Mouse (Mus musculus): ENCODE results near the gene Fgfr4. TPM values are rescaled to one million over a fixed set of nuclear protein-coding genes. Genes with fewer than 3 reads are reported as not detected.

Fgfr4 gene
- polyA plus RNA-seq, 1 experiment from 2014 or later, result 2.0 TPM

DNA sequence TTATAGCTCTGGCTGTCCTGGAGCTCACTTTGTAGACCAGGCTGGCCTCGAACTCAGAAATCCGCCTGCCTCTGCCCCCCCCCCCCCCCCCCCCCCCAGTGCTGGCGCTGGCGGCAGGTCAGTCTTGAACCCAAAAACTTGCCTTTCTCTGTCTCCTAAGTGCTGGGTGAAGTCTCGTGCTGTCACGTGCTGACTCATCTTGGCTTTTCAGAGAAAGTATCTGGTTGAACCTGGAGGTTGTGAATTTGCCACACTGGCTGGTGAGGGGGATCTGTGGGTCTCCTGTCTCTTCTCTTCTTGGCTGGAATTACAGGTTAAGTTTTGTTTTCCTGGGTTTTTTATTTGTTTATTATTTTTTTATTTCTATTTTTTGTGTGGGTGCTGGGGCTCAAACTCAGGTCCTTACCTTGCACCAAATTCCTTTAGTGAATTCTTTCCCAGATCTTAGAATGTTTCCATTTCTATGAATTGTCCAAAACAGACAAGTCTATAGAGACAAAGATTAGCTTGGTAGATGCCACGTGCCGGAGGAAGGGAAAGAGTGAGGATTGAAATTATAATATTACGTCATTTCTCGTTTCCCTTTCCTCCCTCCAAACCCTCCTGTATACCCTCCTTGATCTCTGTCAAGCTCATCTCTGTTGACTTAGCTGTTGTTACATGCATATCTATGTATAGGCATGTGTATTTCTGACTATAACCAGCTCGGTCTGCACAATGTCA is 52.4 kb downstream of the Fgfr4 start:
- no peaks in the 10 kb centered on the region for H3K9me3 ChIP-seq
- WGBS, result 85% methylated on average over 6 of the region's 11 CpGs

DNA sequence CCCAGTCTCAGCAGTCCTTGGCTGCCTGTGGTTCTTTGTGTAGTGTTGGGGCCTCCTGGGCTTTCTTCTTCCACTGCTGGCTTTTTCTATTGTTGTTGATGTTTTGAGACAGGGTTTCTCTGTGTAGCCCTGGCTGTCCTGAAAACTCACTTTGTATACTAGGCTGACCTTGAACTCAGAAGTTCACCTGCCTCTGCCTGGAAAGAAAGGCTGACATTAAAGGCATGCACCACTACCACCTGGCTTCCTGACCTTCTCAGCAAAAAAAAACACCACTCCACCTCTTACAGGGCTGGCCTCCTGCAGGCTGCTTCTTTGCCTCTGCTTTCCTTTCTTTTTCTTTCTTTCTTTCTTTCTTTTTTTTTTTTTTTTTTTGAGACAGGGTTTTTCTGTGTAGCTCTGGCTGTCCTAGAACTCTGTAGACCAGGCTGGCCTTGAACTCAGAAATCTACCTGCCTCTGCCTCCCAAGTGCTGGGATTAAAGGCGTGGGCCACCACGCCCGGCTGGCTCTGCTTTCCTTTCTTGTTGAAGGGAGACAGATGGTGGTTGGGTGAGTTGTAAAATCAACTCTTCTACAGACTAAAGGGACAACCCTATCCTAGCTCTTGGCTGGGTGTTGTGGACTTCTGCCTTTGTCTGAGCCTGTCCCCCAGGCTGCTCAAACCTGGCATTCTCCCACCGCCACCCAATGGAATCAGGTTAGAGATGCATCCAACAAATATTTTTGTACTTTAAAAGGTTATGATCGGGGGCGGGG is 53.2 kb downstream of the Fgfr4 start:
- H3K4me3 ChIP-seq, result no peak overlapping the region
- H3K4me1 ChIP-seq (replicated peaks), result peaks cover 13% of the 10 kb centered on the region
- H3K27me3 ChIP-seq, result no peaks in the 10 kb centered on the region
- H3K4me2 ChIP-seq, result no peak overlapping the region
- no peak overlapping the region for H3K9ac ChIP-seq
- H3K27ac ChIP-seq, result no peak overlapping the region
- H3K9me3 ChIP-seq, result no peaks in the 10 kb centered on the region
- no peak for ATAC-seq (ENCODE audit: low FRiP score)
- WGBS, result 92% methylated on average over 6 of the region's 6 CpGs
- H3K36me3 ChIP-seq, result no peaks in the 10 kb centered on the region

More for the DNA sequence above, 52.4 kb downstream of the Fgfr4 start:
- Histone ChIP-seq H3K27ac (no peak overlapping the region), H3K9ac (no peak overlapping the region), H3K27me3 (no peaks in the 10 kb centered on the region), H3K4me3 (no peak overlapping the region), H3K4me2 (no peak overlapping the region), H3K4me1 (replicated peaks) (peaks cover 5% of the 10 kb centered on the region; the same call in 1 of the 2 replicates), H3K36me3 (no peaks in the 10 kb centered on the region)
- ATAC-seq (ENCODE audit: low FRiP score), result no peak

DNA sequence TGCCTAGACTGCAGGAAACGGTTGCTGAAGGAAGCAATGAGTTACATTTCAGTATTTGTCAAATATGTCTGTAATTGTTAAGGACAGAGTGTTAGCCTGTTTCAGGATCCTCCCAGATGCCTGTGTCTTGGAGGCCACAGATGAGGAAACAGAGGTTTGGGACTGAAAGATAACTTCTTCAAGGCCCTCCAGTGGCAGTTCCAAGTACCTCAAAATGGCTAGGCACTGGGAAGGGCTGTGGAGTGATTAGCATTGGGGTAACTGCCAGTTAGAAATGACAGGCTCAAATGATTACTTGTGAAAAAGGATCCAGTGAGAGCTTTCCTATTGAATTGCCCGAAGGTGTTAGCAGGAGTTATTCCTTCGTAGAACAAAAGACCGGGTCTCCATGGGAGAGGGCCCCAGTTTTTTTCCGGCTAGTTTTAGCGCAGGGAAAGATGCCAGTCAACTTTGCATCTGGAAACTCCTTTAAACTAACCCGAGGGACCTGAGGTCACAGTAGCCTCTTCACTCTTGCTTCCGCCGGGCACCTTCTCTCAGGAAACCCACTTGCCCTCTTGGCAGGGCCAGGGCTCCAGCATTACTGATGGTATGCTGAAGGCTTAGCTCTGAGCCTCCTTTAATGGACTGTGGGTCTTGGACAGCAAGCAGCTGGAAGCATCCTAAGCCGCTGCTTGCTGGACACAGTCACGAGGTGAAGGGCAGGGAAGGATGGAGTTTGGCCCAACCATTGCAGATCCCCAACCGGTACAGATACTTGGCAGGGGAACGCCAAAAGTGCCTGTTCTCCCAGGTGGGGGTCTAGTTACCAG is 56.6 kb downstream of the Fgfr4 start:
- H3K9ac ChIP-seq, result no peak overlapping the region

DNA sequence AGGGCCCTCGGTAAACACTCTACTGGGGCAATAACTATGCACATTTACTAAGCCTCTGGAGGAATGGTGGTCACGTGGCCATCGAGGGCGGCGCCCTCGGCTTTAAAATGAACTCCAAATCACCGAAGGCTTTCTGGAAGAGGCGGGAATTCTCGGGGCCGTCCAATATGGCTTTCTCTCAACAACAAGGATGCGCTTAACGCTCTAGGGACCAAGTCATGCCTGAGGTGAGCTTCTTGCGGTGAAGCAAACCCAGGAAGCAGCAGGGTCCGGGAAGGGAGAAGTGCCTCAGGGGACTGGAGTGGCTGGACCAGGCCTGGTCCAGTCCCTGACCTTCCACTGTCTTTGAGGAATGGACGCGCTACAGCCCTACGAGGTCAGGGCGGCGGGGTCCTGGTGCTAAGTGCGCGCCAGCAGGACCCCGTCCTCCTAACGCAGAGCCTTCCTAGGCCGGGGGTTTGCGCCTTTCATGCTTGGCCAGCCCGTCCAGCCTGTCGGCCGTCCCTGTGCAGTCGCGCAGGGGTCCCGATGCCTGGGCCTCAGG is 57.3 kb downstream of the Fgfr4 start, which contains the start of gene Nsd1:
Gene Nsd1 (plus strand): TSS at position 134 of the 544 bp plus-strand sequence.
- 15% methylated on average over 31 of the region's 31 CpGs for WGBS
- ATAC-seq (ENCODE audit: low FRiP score), result peak; percentile 8; the same call in 1 of the 2 replicates
- no peaks in the 10 kb centered on the region for H3K9me3 ChIP-seq

More for the DNA sequence above, 56.6 kb downstream of the Fgfr4 start:
- no peaks in the 10 kb centered on the region for H3K27me3 ChIP-seq
- H3K4me1 ChIP-seq (replicated peaks), result peaks cover 33% of the 10 kb centered on the region
- H3K9me3 ChIP-seq, result no peaks in the 10 kb centered on the region
- 0 out of 2 replicates have a peak overlapping the region, but pooled peaks have one; percentile 83 for H3K4me2 ChIP-seq
- ATAC-seq (ENCODE audit: low FRiP score), result no peak
- no peak overlapping the region for H3K4me3 ChIP-seq
- peak overlapping the region; percentile 18 for H3K27ac ChIP-seq
- WGBS, result 61% methylated on average over 13 of the region's 13 CpGs
- no peaks in the 10 kb centered on the region; the same call in 1 of the 2 replicates for H3K36me3 ChIP-seq

DNA sequence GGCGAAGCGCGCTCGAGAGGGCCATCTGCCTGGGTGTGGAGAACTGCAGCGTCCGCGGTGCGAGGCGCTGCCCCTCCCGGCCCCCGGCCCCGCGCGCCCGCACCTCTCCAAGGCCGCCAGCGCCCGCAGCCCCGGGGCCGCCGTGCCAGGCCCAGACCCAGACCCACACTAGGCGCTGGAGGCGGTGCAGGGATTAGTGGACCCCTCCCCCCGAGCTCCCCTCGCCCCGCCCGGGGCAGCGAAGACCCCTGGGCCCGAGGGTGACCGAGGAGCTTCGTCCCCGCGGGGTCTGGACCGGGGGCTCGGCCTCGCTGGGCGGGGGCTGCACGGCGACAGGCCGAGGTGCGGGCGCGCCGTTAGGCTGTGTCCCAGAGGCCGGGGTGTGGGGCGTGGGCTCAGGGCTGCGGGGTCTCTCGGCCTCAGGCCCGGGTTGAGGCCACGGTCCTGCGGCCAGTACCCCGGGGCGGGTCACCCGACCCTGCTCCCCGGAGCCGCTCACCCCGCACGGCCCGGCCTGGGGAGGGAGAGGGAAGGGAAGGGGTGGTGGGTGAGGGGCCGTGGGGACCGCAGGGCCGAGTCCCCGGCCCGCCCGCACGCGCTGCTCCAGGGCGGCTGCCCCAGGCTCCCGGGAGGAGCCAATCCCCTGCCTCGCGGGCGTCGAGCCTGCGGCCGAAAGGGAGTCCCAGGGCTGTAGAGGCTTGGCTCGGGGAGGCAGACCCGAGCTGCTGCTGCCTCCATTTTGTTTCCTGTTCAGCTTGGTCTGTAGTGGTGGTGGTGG is 57.9 kb downstream of the Fgfr4 start:
- H3K9me3 ChIP-seq, result no peaks in the 10 kb centered on the region

More for the DNA sequence above, 57.3 kb downstream of the Fgfr4 start, which contains the start of gene Nsd1:
- H3K36me3 ChIP-seq, result no peaks in the 10 kb centered on the region; the same call in 1 of the 2 replicates
- peak within 1 kb of the TSS; percentile 83 for H3K4me2 ChIP-seq
- peak within 1 kb of the TSS; percentile 97 for H3K9ac ChIP-seq
- H3K27me3 ChIP-seq, result no peaks in the 10 kb centered on the region
- H3K27ac ChIP-seq, result peak within 1 kb of the TSS; percentile 98
- H3K4me1 ChIP-seq (replicated peaks), result peaks cover 40% of the 10 kb centered on the region
- H3K4me3 ChIP-seq, result peak within 1 kb of the TSS; percentile 82

DNA sequence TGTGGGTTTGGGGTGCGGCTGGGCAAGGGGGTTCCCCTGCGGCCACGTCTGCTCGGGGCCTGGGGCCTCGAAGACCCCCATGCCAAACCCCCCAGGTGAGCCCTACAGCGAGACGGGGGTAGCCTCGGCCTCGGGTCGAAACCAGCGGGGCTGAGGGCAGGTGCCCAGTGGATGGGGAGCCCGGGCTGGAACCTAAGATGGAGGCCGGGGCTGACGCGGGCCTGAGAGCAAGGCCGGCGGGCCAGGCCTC is 58.5 kb downstream of the Fgfr4 start:
- peak overlapping the region; percentile 82 for H3K4me3 ChIP-seq
- peak overlapping the region; percentile 83 for H3K4me2 ChIP-seq
- H3K9ac ChIP-seq, result peak overlapping the region; percentile 97
- no peaks in the 10 kb centered on the region; the same call in 1 of the 2 replicates for H3K36me3 ChIP-seq
- no peak; the same call in 1 of the 2 replicates for ATAC-seq (ENCODE audit: low FRiP score)
- WGBS, result under 1% methylated on average over 15 of the region's 17 CpGs
- no peaks in the 10 kb centered on the region for H3K9me3 ChIP-seq
- H3K4me1 ChIP-seq (replicated peaks), result peaks cover 49% of the 10 kb centered on the region
- peak overlapping the region; percentile 98 for H3K27ac ChIP-seq
- no peaks in the 10 kb centered on the region for H3K27me3 ChIP-seq

More for the DNA sequence above, 57.9 kb downstream of the Fgfr4 start:
- H3K36me3 ChIP-seq, result no peaks in the 10 kb centered on the region; the same call in 1 of the 2 replicates
- H3K4me1 ChIP-seq (replicated peaks), result peaks cover 44% of the 10 kb centered on the region
- peak overlapping the region; percentile 82 for H3K4me3 ChIP-seq
- 1% methylated on average over 70 of the region's 77 CpGs for WGBS
- H3K27ac ChIP-seq, result peak overlapping the region; percentile 98
- peak overlapping the region; percentile 83 for H3K4me2 ChIP-seq
- ATAC-seq (ENCODE audit: low FRiP score), result peak; percentile 58
- H3K9ac ChIP-seq, result peak overlapping the region; percentile 97
- no peaks in the 10 kb centered on the region for H3K27me3 ChIP-seq

DNA sequence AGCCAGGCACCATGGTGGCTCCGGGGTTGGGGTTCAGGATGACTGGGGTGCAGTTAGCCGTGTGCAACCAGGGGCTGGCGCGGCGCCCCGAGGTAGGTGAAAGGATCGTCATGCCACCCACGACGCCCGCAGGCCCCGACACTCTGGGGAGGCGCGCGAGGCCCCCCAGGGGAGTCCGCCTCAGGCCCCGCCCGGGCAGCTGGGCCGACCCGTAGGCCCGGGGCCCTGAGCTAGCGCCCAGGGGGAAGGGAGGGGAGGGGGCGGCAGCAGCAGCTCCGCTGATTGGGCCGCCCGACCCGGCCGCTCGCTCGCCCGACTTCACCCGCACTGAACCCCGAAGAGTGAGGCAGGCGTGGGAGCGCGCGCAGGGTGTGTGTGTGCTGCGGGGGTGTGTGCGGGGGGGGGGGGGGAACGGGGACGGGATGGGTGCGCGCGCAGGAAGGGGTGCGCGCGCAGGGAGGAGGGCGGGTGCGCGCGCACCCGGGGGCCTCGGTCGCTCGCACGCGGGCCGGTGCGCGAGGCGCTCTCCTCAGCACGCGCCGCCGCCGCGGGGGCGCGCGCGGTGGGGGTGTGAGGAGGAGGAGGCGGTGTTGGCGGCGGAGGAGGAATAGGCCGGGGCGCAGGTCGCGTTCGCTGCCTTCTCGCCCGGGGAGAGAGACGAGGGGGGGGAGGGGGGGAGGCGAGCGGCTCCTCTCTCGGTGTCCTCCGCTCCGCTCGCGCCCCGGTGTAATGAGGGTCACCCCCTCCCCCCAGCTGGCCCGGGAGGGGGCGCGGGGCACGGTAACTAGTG is 59.0 kb downstream of the Fgfr4 start:
- WGBS, result under 1% methylated on average over 68 of the region's 93 CpGs
- Histone ChIP-seq H3K4me3 (peak overlapping the region; percentile 82), H3K4me1 (replicated peaks) (peaks cover 54% of the 10 kb centered on the region)

DNA sequence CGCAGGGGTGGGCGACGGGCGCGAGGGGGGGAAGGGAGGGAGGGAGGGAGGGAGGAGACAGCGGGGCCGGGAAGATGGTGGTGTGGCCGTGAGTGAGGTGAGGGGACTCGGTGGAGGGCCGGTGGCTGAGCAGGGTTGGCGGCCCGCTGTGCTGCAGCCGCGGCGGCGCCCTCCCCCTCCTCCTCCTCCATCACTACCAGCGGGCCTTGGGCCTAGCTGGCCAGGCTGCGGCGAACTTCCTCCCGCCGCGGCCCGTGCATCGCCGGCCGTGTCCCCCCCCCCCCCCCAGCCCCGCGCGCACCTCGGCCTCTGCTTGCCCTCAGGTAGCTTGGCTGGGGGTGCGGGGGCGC is 59.5 kb downstream of the Fgfr4 start:
- H3K9me3 ChIP-seq, result no peaks in the 10 kb centered on the region
- peak overlapping the region; percentile 83 for H3K4me2 ChIP-seq
- H3K4me1 ChIP-seq (replicated peaks), result peaks cover 60% of the 10 kb centered on the region
- 0% methylated on average over 13 of the region's 32 CpGs for WGBS
- peak overlapping the region; percentile 98 for H3K27ac ChIP-seq
- peak overlapping the region; percentile 97 for H3K9ac ChIP-seq
- peaks cover 6% of the 10 kb centered on the region for H3K36me3 ChIP-seq
- H3K27me3 ChIP-seq, result no peaks in the 10 kb centered on the region
- peak; percentile 60 for ATAC-seq (ENCODE audit: low FRiP score)
- H3K4me3 ChIP-seq, result peak overlapping the region; percentile 82

More for the DNA sequence above, 59.0 kb downstream of the Fgfr4 start:
- Histone ChIP-seq H3K27me3 (no peaks in the 10 kb centered on the region), H3K9me3 (no peaks in the 10 kb centered on the region), H3K27ac (peak overlapping the region; percentile 98), H3K36me3 (peaks cover 2% of the 10 kb centered on the region), H3K4me2 (peak overlapping the region; percentile 83), H3K9ac (peak overlapping the region; percentile 97)
- ATAC-seq (ENCODE audit: low FRiP score), result peak; percentile 78

DNA sequence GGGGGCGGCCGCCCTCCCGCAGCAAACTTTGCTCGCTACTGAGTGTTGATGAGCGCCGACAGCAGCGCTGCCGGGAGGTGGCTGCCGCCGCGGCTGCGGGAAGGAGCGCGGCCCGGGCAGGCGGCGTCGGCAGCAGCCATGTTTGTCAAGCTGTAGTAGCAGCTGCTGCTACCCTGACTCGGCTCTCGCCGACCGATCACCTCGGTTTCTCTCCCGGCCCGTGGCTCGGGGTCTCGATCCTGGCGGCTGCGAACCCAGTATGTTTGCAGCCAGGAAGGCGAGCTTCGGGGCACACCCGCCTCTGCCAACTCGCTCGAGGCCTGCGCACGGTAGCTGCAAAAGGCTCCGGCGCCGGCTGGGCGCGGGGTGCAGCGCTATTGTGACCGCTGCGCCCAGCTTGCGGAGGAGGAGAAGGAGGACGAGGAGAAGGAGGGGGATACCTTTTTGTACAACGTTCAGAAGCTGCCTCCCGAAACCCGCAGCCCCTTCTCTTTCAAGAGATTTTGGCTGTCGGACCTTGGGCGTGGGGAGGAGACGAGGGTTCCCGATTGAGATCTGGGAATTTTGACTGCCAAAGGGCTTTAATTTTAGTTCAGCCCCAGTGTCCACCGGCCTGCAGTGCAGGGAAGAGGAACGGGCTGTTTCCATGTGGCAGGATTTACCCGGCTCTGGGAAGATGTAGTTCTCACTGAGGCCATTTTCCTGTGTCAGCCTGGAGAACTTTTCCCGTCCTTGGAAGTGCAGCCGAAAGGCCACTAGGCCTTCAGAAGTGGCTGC is 60.1 kb downstream of the Fgfr4 start:
- Histone ChIP-seq H3K27ac (peak overlapping the region; percentile 98), H3K9me3 (no peaks in the 10 kb centered on the region), H3K4me3 (peak overlapping the region; percentile 82), H3K9ac (peak overlapping the region; percentile 97), H3K4me1 (replicated peaks) (peaks cover 64% of the 10 kb centered on the region), H3K4me2 (peak overlapping the region; percentile 83), H3K27me3 (no peaks in the 10 kb centered on the region), H3K36me3 (peaks cover 9% of the 10 kb centered on the region)
- under 1% methylated on average over 53 of the region's 58 CpGs for whole genome bisulfite sequencing
- peak; percentile 19; the same call in 1 of the 2 replicates for ATAC-seq (ENCODE audit: low FRiP score)

DNA sequence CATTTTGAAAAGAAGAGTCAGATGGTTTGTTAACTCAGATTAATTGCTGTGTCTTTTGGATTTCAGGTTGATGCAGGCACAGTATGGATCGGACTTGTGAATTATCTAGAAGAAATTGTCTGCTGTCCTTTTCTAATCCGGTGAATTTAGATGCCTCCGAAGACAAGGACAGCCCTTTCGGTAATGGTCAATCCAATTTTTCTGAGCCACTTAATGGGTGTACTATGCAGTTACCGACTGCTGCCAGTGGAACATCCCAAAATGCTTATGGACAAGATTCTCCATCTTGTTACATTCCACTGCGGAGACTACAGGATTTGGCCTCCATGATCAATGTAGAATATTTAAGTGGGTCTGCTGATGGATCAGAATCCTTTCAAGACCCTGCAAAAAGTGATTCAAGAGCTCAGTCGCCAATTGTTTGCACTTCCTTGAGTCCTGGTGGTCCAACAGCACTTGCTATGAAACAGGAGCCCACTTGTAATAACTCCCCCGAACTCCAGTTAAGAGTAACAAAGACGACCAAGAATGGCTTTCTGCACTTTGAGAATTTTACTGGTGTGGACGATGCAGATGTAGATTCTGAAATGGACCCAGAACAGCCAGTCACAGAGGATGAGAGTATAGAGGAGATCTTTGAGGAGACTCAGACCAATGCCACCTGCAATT is 60.8 kb downstream of the Fgfr4 start:
- H3K4me3 ChIP-seq, result peak overlapping the region; percentile 82
- H3K9me3 ChIP-seq, result no peaks in the 10 kb centered on the region
- H3K9ac ChIP-seq, result peak overlapping the region; percentile 97
- peak overlapping the region; percentile 98 for H3K27ac ChIP-seq
- H3K27me3 ChIP-seq, result no peaks in the 10 kb centered on the region
- H3K36me3 ChIP-seq, result peaks cover 15% of the 10 kb centered on the region
- H3K4me2 ChIP-seq, result peak overlapping the region; percentile 83
- peaks cover 72% of the 10 kb centered on the region for H3K4me1 ChIP-seq (replicated peaks)
- ATAC-seq (ENCODE audit: low FRiP score), result no peak
- 59% methylated on average over 10 of the region's 10 CpGs for WGBS

All from hindbrain, embryonic 13.5 days (tissue).